Mouse (Mus musculus) spleen, adult 2 months (tissue): ENCODE results near the gene Sp1. TPM values are rescaled to one million over a fixed set of nuclear protein-coding genes. Genes with fewer than 3 reads are reported as not detected.

Experiments
- DNase-seq, 2 experiments: peaks; one replicate each; pipeline versions ENCODE4 v3.0.0 to v3.0.0-alpha.2; 2012 to 2021; ENCODE audit warnings: low spot score in 2 of 2, low read depth in 1 of 2
- H3K27ac ChIP-seq: fragments of 200-500 bp; 2 replicates; pipeline ENCODE4 v1.5.1; 2012; ENCODE audit warnings: low read length, inconsistent platforms; ENCODE audit not compliant: insufficient read depth
- H3K27me3 ChIP-seq: fragments of 200-500 bp; 2 replicates; pipeline ENCODE4 v1.6.1; 2012; ENCODE audit warnings: mild to moderate bottlenecking, moderate library complexity, low read length, inconsistent platforms; ENCODE audit not compliant: control insufficient read depth, insufficient read depth
- H3K36me3 ChIP-seq: fragments of 200-500 bp; 2 replicates; pipeline ENCODE4 v1.6.1; 2012; ENCODE audit warnings: mild to moderate bottlenecking, low read length, inconsistent platforms; ENCODE audit not compliant: control insufficient read depth, insufficient read depth
- H3K4me1 ChIP-seq: fragments of 200-500 bp; 2 replicates; pipeline ENCODE4 v1.6.1; 2011; ENCODE audit warnings: inconsistent platforms; ENCODE audit not compliant: control insufficient read depth, insufficient read depth, insufficient read length
- H3K4me3 ChIP-seq: fragments of 200-500 bp; 2 replicates; pipeline ENCODE4 v1.5.1; 2011; ENCODE audit warnings: mild to moderate bottlenecking, inconsistent platforms; ENCODE audit not compliant: insufficient read depth, insufficient read length; ENCODE audit errors: extremely low read depth
- CTCF ChIP-seq: fragments of 200-500 bp; IDR thresholded peaks from 2 replicates; pipeline ENCODE4 v1.5.1; 2011; ENCODE audit warnings: mild to moderate bottlenecking, inconsistent platforms; ENCODE audit not compliant: insufficient read depth, insufficient read length, insufficient replicate concordance; ENCODE audit errors: extremely low read depth
- POLR2A ChIP-seq: fragments of 200-500 bp; IDR thresholded peaks from 2 replicates; pipeline ENCODE4 v1.6.1; 2011; ENCODE audit warnings: low read depth, low read length, inconsistent platforms
- WGBS: fragments of 180-500 bp; shearing (Covaris S2); methylation state at CpG from one replicate; pipeline ENCODE4 v1.1.7; 2018; 5-methylcytosine and 5-hydroxymethylcytosine counted together
- polyA plus RNA-seq: library from polyadenylated mRNA; depleted of rRNA; stranded (reverse); fragments of >200 nt; gene quantifications from 2 replicates; pipeline ENCODE4 v1.2.3, GENCODE M21; 2012

The Sp1 gene
- polyA plus RNA-seq, 1 experiment: 22.7 TPM

- H3K27me3 ChIP-seq: peaks cover 17% of the 10 kb centered on the region
- no peaks in the 10 kb centered on the region for H3K4me1 ChIP-seq
- DNase-seq: no peak
- WGBS: 58% methylated on average over 7 of the region's 7 CpGs
- H3K4me3 ChIP-seq: no peak overlapping the region
- no peak overlapping the region for H3K27ac ChIP-seq
- TF ChIP-seq CTCF (no peak), POLR2A (no peak)
- no peaks in the 10 kb centered on the region for H3K36me3 ChIP-seq
Measured at GRCm38 (mm10) chr15:102366238-102366637, 39.7 kb upstream of the Sp1 start.

GRCm38 (mm10) chr15:102366733-102367344 is 39.1 kb upstream of the Sp1 start, which contains the start of gene Sp7:
Gene Sp7 (minus strand): TSS chr15:102367182.
- 5% methylated on average over 15 of the region's 15 CpGs for WGBS
- H3K27me3 ChIP-seq: peaks cover 17% of the 10 kb centered on the region
- H3K27ac ChIP-seq: no peak within 1 kb of the TSS

GRCm38 (mm10) chr15:102369972-102370371 is 36.0 kb upstream of the Sp1 start:
- Histone ChIP-seq H3K27me3 (peaks cover 12% of the 10 kb centered on the region), H3K4me1 (no peaks in the 10 kb centered on the region), H3K4me3 (no peak overlapping the region), H3K27ac (no peak overlapping the region), H3K36me3 (no peaks in the 10 kb centered on the region)
- 23% methylated on average over 13 of the region's 13 CpGs for WGBS
- TF ChIP-seq CTCF: no peak
- no peak for TF ChIP-seq POLR2A
- no peak for DNase-seq

More at GRCm38 (mm10) chr15:102366733-102367344, 39.1 kb upstream of the Sp1 start, which contains the start of gene Sp7:
- no peak for TF ChIP-seq CTCF
- TF ChIP-seq POLR2A: no peak
- no peak within 1 kb of the TSS for H3K4me3 ChIP-seq
- no peaks in the 10 kb centered on the region for H3K4me1 ChIP-seq
- no peak for DNase-seq
- H3K36me3 ChIP-seq: no peaks in the 10 kb centered on the region

GRCm38 (mm10) chr15:102370727-102371126 is 35.2 kb upstream of the Sp1 start:
- WGBS: 65% methylated on average over 10 of the region's 10 CpGs
- H3K27ac ChIP-seq: no peak overlapping the region
- H3K4me1 ChIP-seq: no peaks in the 10 kb centered on the region
- H3K4me3 ChIP-seq: no peak overlapping the region
- H3K36me3 ChIP-seq: no peaks in the 10 kb centered on the region
- DNase-seq: no peak
- TF ChIP-seq POLR2A (no peak), CTCF (no peak)
- peaks cover 12% of the 10 kb centered on the region for H3K27me3 ChIP-seq

GRCm38 (mm10) chr15:102376453-102377162 is 29.3 kb upstream of the Sp1 start:
- 5% methylated on average over 42 of the region's 43 CpGs for WGBS
- no peaks in the 10 kb centered on the region for H3K27me3 ChIP-seq

GRCm38 (mm10) chr15:102377163-102377543 is 28.8 kb upstream of the Sp1 start:
- no peaks in the 10 kb centered on the region; the same call in 1 of the 2 replicates for H3K4me1 ChIP-seq

More at GRCm38 (mm10) chr15:102376453-102377162, 29.3 kb upstream of the Sp1 start:
- Histone ChIP-seq H3K4me1 (no peaks in the 10 kb centered on the region; the same call in 1 of the 2 replicates), H3K36me3 (no peaks in the 10 kb centered on the region), H3K27ac (no peak overlapping the region), H3K4me3 (peak overlapping the region; percentile 62)
- TF ChIP-seq CTCF (no peak), POLR2A (no peak)
- peak in 1 of 2 experiments; percentile 26 for DNase-seq

More at GRCm38 (mm10) chr15:102377163-102377543, 28.8 kb upstream of the Sp1 start:
- Histone ChIP-seq H3K36me3 (no peaks in the 10 kb centered on the region), H3K4me3 (peak overlapping the region; percentile 62; the same call in 1 of the 2 replicates), H3K27me3 (no peaks in the 10 kb centered on the region), H3K27ac (peak overlapping the region; percentile 7; the same call in 1 of the 2 replicates)
- TF ChIP-seq POLR2A: no peak
- TF ChIP-seq CTCF: peak; percentile 96
- peak; percentile 58 to 78 for DNase-seq
- WGBS: 0% methylated on average over 7 of the region's 7 CpGs
